In genomic region chr1:74281886-74282285, GRCm38 (mm10) we compare ENCODE assay signal across 26 mouse cellular contexts. TPM values are rescaled to one million over a fixed set of nuclear protein-coding genes. Genes with fewer than 3 reads are reported as not detected.
DNase-seq lines count a peak whose midpoint lies in the region; ATAC-seq lines count a peak whose summit lies in the region.
"Had no signal": no experiment of that assay in that cellular context is flagged by ENCODE, and none has a peak within 500 bp of the region (broad histone marks: within the 10 kb centered on the region; RNA-seq: fewer than 3 reads in every experiment).

No protein-coding gene starts in this region.

- H3K36me3 ChIP-seq in heart, embryonic 10.5 days, result peaks cover 56% of the 10 kb centered on the region
- H3K36me3 ChIP-seq in embryonic facial prominence, embryonic 14.5 days (ENCODE audit: control insufficient read depth, insufficient read depth, low read length), result peaks cover 45% of the 10 kb centered on the region

- H3K9me3 ChIP-seq in heart, embryonic 10.5 days, result no peaks in the 10 kb centered on the region
- H3K9me3 ChIP-seq in embryonic facial prominence, embryonic 14.5 days (ENCODE audit: control insufficient read depth, low read length), result no peaks in the 10 kb centered on the region
- H3K9me3 ChIP-seq: embryonic facial prominence, embryonic 15.5 days; forebrain, embryonic 10.5 days; forebrain, embryonic 12.5 days; G1E had no signal

- no peak overlapping the region for H3K4me2 ChIP-seq in embryonic facial prominence, embryonic 14.5 days (ENCODE audit: low read depth, low read length)
- H3K4me2 ChIP-seq: embryonic facial prominence, embryonic 15.5 days; forebrain, embryonic 12.5 days had no signal

- ATAC-seq in cerebellum, adult (ENCODE audit: insufficient number of reproducible peaks, low FRiP score, low TSS enrichment), result no peak
- ATAC-seq in embryonic facial prominence, embryonic 14.5 days (ENCODE audit: low read depth), result no peak
- ATAC-seq: activated CD4-positive, CD25-positive, alpha-beta regulatory T cell, adult 4 months; CD4-positive, CD25-positive, alpha-beta regulatory T cell, adult 4 months; forebrain, embryonic 14.5 days; forebrain, embryonic 16.5 days; Patski had no signal

- H3K4me3 ChIP-seq in heart, embryonic 10.5 days, result no peak overlapping the region
- H3K4me3 ChIP-seq in embryonic facial prominence, embryonic 14.5 days (ENCODE audit: low read depth, low read length), result no peak overlapping the region
- H3K4me3 ChIP-seq: embryonic facial prominence, embryonic 15.5 days; erythroblast, embryonic 14.5 days; forebrain, embryonic 10.5 days; forebrain, embryonic 12.5 days had no signal

- no peak overlapping the region for H3K27ac ChIP-seq in heart, embryonic 10.5 days
- H3K27ac ChIP-seq in embryonic facial prominence, embryonic 14.5 days (replicated peaks; ENCODE audit: low read depth, low read length), result no peak overlapping the region
- H3K27ac ChIP-seq: embryonic facial prominence, embryonic 15.5 days; forebrain, embryonic 10.5 days; forebrain, embryonic 12.5 days had no signal

- peak; percentile 35 for DNase-seq in cerebellum, adult 11-12 months
- DNase-seq in cerebellum, adult 18-20 months, result no peak
- DNase-seq in cerebellum, adult 9-11 months, result peak; percentile 24
- peak; percentile 89 for DNase-seq in heart, adult 11 months
- DNase-seq in heart, embryonic 10.5 days (ENCODE audit: low spot score), result no peak
- DNase-seq in embryonic facial prominence, embryonic 14.5 days (ENCODE audit: low spot score), result no peak
- DNase-seq: adrenal gland, adult 8-10 months; adrenal gland, postnatal 14 days; adrenal gland, postnatal 36 days; B cell, adult 2 months; cerebellum, adult 11 months; cerebellum, postnatal 10 days; cerebellum, postnatal 25 days had no signal

- WGBS in heart, embryonic 10.5 days, result 94% methylated on average over 8 of the region's 8 CpGs
- 96% methylated on average over 8 of the region's 8 CpGs for WGBS in embryonic facial prominence, embryonic 14.5 days

- H3K27me3 ChIP-seq in heart, embryonic 10.5 days (ENCODE audit: insufficient read depth, poor library complexity, severe bottlenecking), result no peaks in the 10 kb centered on the region
- H3K27me3 ChIP-seq in embryonic facial prominence, embryonic 14.5 days (replicated peaks; ENCODE audit: control insufficient read depth, insufficient read depth, low read length), result no peaks in the 10 kb centered on the region
- H3K27me3 ChIP-seq: CH12.LX; embryonic facial prominence, embryonic 15.5 days; forebrain, embryonic 12.5 days; Patski had no signal

- H3K9ac ChIP-seq in embryonic facial prominence, embryonic 14.5 days (ENCODE audit: low read depth, low read length), result 0 out of 2 replicates have a peak overlapping the region, but pooled peaks have one; percentile 8
- H3K9ac ChIP-seq: embryonic facial prominence, embryonic 15.5 days; forebrain, embryonic 12.5 days had no signal

- peaks cover 65% of the 10 kb centered on the region for H3K4me1 ChIP-seq in heart, embryonic 10.5 days
- H3K4me1 ChIP-seq in embryonic facial prominence, embryonic 14.5 days (ENCODE audit: control insufficient read depth, insufficient read depth, low read length), result peaks cover 4% of the 10 kb centered on the region; the same call in 1 of the 2 replicates

RNA-seq across cellular contexts. Expression of gene Aamp, which starts 2.7 kb away (rescaled TPM):
- 224 and 261 TPM in 2 replicates for polyA plus RNA-seq in heart, embryonic 10.5 days (2016; fragmentation: Nextera tagmentation; extraction: Ambion mirVana)
- polyA plus RNA-seq in embryonic facial prominence, embryonic 14.5 days (2014; fragmentation: Nextera tagmentation; extraction: Ambion mirVana), result 214 and 224 TPM in 2 replicates

RNA-seq across cellular contexts. Expression of gene Pnkd, which starts 2.8 kb away (rescaled TPM):
- 170 and 253 TPM in 2 replicates for polyA plus RNA-seq in heart, embryonic 10.5 days (2016; fragmentation: Nextera tagmentation; extraction: Ambion mirVana)
- polyA plus RNA-seq in embryonic facial prominence, embryonic 14.5 days (2014; fragmentation: Nextera tagmentation; extraction: Ambion mirVana), result 119 and 133 TPM in 2 replicates

RNA-seq across cellular contexts. Expression of gene Gpbar1, which starts 3.5 kb away (rescaled TPM):
- polyA plus RNA-seq in heart, embryonic 10.5 days (2016; fragmentation: Nextera tagmentation; extraction: Ambion mirVana), result 0.70 and 1.7 TPM in 2 replicates
- 0.20 and 0.21 TPM in 2 replicates for polyA plus RNA-seq in embryonic facial prominence, embryonic 14.5 days (2014; fragmentation: Nextera tagmentation; extraction: Ambion mirVana)
- polyA plus RNA-seq: cortical plate, adult 2 months; embryonic facial prominence, embryonic 15.5 days; erythroblast, embryonic 14.5 days; G1E had no signal

RNA-seq across cellular contexts. Expression of gene Tmbim1, which starts 23.5 kb away (rescaled TPM):
- polyA plus RNA-seq in heart, embryonic 10.5 days (2016; fragmentation: Nextera tagmentation; extraction: Ambion mirVana), result 25.5 and 33.1 TPM in 2 replicates
- 35.4 and 35.6 TPM in 2 replicates for polyA plus RNA-seq in embryonic facial prominence, embryonic 14.5 days (2014; fragmentation: Nextera tagmentation; extraction: Ambion mirVana)

RNA-seq across cellular contexts. Expression of gene Arpc2, which starts 46.0 kb away (rescaled TPM):
- polyA plus RNA-seq in heart, embryonic 10.5 days (2016; fragmentation: Nextera tagmentation; extraction: Ambion mirVana), result 470 and 475 TPM in 2 replicates
- polyA plus RNA-seq in embryonic facial prominence, embryonic 14.5 days (2014; fragmentation: Nextera tagmentation; extraction: Ambion mirVana), result 341 and 347 TPM in 2 replicates

Comparison
In these comparisons a context has a peak if more than half of its experiments do, and no peak if none do; other contexts are left out.
1. DNase-seq: peak in cerebellum, adult 11-12 months (single experiment), cerebellum, adult 9-11 months (single experiment) and heart, adult 11 months (single experiment); none in cerebellum, adult 18-20 months (0 of 2), heart, embryonic 10.5 days (single experiment) and embryonic facial prominence, embryonic 14.5 days (single experiment).